Mouse (Mus musculus): ENCODE data around the gene Nrip2. TPM values are rescaled to one million over a fixed set of nuclear protein-coding genes. Genes with fewer than 3 reads are reported as not detected.

The Nrip2 gene
- total RNA-seq, 2 experiments from 2014 or later = 5.3 to 5.8 TPM

DNA sequence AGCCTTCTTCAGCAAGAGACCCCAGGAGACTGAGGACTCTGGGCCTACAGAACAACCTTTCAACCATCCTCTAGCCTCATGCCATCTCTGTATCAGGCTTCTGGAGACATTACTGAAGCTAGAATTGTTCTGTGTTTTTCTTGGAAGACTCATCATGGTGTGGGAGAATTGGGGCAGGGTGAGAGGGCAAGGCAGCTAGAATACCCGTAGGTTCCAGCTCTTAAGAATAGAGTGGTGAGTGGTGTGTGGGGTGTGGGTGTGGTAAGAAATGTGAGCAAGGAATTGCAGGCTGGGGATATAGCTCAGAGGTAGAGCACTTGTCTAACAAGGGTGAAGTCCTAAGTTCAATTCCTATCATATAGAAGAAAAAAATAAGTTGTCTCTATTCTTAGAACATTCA, 14.1 kb upstream of the Nrip2 start:
- intact Hi-C loops (cut with DNase I) = no loop called here

DNA sequence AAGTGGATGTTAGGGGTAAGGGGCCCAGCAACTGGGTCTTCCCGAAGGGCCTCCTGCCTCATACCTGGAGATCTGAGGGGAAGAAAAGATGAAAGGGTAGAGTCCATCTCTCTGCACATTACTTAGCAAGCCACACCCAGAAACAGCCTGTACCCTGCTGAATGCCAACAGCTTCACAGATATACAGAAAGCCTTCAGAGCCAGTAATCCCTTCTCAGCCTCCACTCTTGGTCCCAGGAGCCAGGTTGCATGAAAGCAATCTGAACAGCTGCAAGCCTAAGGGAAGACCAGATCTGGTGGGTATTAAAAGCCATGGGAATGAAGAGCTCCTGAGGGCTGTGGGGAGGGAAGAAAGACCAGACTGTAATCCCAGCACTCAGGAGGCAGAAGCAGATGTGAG, 9.9 kb upstream of the Nrip2 start:
- DNase-seq (ENCODE audit: extremely low spot score in 1 of 2, low spot score in 2 of 2) = no peak
- intact Hi-C loops (cut with DNase I) = no loop called here

More for the DNA sequence above, 14.1 kb upstream of the Nrip2 start:
- no peak for DNase-seq (ENCODE audit: extremely low spot score in 1 of 2, low spot score in 2 of 2)

DNA sequence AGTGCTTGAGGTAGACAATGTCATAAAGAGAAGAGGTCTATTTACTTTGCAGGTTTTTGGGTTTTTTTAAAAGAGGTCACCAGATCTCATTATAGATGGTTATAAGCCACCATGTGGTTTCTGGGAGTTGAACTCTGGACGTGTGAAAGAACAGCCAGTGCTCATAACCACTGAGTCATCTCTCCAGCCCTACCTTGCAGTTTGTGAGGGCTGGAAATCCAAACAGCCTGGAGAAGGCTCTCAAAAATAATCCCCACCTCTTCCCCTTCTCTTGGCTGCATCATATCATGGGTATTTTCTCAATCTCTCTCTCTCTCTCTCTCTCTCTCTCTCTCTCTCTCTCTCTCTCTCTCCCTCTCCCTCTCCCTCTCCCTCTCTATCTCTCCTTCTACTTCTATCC, 8.4 kb upstream of the Nrip2 start:
- intact Hi-C loops (cut with DNase I) = no loop called here

DNA sequence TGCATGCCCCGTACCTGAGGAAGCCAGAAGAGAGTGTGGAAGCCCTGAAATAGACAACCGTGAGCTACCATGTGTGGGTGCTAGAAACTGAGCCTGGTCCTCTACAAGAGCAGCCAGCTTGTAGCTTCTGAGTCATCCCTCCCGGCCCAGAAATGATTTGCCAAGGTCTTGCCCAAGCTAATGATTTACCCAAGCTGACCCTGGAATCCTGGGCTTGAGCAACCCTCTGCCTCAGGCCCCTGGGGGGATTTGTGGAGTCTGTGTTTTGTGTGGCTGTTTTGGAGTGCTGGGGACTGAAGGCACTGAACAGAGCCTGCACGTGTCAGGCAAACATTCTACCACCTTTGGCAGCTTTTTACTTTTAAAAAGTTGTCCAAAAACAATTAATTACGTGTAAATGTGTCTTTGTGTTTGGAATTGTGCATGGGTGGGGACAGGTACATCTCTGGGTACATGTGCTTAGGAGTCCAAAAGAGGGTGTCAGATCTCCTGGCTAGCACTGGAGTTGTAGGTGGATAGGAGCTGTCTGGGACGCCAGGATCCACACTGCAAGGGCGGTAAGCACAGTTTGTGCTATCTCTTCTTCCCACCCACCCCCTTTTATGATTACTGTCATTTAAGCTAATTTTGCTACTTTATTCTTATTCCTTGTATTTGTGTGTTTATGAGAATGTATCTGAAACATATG, 1.4 kb upstream of the Nrip2 start:
- intact Hi-C loops (cut with DNase I) = no loop called here
- DNase-seq (ENCODE audit: extremely low spot score in 1 of 2, low spot score in 2 of 2) = no peak

More for the DNA sequence above, 8.4 kb upstream of the Nrip2 start:
- DNase-seq (ENCODE audit: extremely low spot score in 1 of 2, low spot score in 2 of 2) = no peak

DNA sequence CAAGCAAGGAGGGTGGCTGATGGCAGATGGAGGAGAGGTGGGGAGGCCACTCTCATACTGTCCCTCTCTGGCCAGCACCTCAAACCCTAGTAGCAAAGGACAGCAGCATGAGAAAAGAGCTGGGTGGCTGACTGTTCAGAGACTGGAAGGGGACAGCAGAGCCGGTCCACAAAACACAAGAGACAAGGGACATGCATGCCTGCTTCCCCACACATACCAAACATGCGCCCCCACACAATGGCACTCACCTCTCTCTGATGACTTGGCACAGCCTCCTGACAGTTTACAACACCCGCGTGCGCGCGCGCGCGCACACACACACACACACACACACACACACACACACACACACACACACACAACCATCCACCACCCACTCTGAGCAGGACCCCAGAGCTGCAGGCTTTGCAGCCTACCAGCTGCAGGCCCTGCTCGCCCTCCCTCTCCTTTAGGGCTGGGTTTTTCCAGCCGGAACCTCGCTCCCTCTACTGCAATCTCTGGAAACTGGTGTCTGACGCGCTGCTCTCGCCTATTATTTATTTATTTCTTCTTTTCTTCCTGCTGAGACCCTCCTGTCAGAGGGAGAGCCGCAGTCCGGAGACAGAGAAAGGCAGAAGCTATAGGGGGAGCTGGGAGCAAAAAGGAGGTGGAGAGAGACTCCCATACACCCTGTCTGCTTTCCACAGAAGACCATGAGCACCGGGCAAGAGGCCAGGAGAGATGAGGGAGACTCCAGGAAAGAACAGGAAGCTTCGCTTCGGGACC, 507 bp downstream of the Nrip2 start:
- peak; percentile 35 to 65 for DNase-seq (ENCODE audit: extremely low spot score in 1 of 2, low spot score in 2 of 2)
- intact Hi-C loops (cut with DNase I) = no loop called here

DNA sequence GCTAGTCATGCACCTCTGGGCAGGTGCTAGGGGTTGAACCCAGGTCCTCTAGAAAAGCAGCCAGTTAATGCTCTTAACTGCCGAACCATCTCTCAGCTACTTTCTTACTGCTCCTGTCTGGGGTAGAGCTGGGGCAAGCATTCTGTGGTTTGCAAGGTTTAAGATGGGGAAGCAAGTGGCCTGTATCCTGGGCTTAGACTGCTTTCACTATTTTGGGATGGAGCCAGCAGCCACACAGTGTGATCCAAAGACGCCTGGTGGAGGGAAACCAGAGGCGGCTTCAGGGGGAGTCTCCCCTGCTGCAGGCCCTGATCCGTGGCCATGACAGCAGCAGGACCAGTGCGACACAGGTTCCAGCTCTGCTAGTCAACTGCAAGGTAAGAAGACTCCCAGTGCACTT, 5.6 kb downstream of the Nrip2 start:
- intact Hi-C loops (cut with DNase I) = no loop called here
- peak in 1 of 2 experiments; percentile 41 for DNase-seq (ENCODE audit: extremely low spot score in 1 of 2, low spot score in 2 of 2)

DNA sequence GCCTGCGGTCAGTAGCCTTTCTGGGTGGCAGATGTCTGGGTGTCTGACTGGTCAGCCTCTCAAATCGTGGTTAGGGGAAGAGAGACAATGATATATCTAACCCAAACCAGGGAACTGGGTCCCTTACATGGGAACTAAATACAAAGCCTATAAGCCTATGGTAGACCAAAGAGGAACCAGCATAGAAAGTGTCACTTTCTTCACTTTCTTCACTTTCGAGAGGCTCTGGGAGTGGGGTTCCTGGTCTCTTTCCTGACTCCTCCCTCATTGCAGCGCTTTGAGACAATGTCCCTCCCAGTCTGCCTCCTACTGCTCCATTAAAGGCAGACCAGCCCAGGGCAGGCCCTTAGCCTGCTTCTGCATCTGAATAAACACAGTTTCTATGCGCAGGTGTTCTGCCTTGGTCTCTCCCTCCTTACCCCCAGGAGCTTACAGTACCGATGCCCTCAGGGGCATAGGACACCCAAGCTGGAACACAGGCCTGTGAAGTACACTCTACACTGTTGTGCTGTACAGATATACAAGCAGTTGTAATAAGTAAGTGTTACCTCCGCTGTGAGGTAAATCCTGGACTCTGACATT, 9.5 kb downstream of the Nrip2 start:
- intact Hi-C loops (cut with DNase I) = no loop called here
- no peak for DNase-seq (ENCODE audit: extremely low spot score in 1 of 2, low spot score in 2 of 2)

DNA sequence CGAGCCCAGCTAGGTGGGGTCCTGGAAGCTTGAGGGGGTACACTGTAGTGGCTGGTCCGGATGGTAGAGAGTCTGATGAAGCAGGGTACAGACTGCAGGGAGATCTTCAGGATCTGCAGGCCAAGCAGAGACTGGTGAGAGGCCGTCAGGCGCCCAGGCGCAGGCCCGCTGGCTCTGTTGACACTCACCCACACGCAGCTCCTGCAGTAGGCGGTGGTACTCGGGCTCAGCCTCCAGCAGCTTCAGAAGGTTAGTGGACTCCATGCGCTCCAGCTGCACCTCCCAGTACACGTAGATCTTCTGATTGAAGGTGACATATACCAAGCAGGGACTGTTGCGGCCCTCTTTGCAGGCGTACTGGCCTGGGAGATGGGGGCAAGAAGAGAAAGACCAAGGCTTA, 11.2 kb downstream of the Nrip2 start:
- no peak for DNase-seq (ENCODE audit: extremely low spot score in 1 of 2, low spot score in 2 of 2)
- intact Hi-C loops (cut with DNase I) = loop anchor here (5.0 to 10.0 kb wide), 2 partner anchors 93 to 176 kb away; no protein-coding TSS in a partner anchor

DNA sequence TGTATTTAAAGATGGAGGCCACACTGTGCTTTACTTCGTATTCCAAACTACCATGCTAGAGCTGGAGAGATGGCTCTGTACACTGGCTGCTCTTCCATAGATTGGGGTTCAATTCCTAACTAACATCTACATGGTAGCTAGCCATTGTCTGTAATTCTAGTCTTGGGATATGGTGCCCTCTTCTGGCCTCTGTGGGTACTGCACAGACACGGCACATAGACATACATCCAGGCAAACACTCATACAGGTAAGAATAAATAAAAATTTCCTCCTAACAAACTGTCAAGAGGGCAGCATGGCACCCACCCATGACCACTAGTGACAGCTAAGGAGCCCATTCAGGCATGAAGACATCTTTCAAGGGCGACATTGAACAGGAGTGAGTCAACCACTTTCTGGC, 12.0 kb downstream of the Nrip2 start:
- peak; percentile 54 to 64 for DNase-seq (ENCODE audit: extremely low spot score in 1 of 2, low spot score in 2 of 2)
- intact Hi-C loops (cut with DNase I) = loop anchor here (5.0 to 10.0 kb wide), 2 partner anchors 94 to 176 kb away; no protein-coding TSS in a partner anchor

DNA sequence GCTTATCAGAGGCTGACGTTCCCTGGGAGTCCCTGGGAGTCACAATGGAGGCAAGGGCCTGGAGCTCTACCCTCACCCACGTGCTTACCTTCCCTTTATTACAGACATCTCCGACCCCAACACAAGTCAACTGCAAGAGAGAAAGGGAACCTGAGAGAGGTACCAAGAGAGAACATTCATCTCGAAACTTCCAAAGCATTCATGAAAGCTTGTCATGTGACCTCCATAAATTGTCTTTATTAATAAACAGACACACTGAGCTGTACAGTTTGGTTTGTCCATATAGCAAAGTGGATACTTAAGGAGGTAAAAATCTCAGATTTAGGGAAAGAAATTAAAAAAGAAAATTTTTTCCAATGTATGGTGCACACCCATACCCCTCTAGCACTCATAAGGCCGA, 17.1 kb downstream of the Nrip2 start:
- intact Hi-C loops (cut with DNase I) = loop anchor here (10.0 kb wide), 1 partner anchor 181 kb away; no protein-coding TSS in a partner anchor
- no peak for DNase-seq (ENCODE audit: extremely low spot score in 1 of 2, low spot score in 2 of 2)

DNA sequence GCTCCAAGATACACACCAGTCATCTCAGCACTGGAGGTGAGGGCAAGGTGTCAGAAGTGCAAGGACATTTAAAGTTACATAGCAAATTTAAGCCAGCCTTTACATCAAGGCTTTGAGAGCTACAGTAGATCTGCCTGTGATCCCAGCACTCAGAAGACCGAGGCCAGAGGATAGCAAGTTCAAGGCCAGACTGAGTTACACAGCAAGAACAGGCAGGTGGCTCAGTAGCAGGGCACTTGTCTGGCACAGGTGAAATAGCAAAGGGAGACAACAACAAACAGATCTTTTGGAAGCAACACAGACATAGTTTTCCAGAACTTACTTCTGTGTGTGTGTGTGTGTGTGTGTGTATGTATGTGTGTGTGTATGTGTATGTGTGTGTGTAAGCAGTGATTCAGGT, 19.0 kb downstream of the Nrip2 start:
- DNase-seq (ENCODE audit: extremely low spot score in 1 of 2, low spot score in 2 of 2) = no peak
- intact Hi-C loops (cut with DNase I) = loop anchor here (10.0 kb wide), 1 partner anchor 183 kb away; no protein-coding TSS in a partner anchor

DNA sequence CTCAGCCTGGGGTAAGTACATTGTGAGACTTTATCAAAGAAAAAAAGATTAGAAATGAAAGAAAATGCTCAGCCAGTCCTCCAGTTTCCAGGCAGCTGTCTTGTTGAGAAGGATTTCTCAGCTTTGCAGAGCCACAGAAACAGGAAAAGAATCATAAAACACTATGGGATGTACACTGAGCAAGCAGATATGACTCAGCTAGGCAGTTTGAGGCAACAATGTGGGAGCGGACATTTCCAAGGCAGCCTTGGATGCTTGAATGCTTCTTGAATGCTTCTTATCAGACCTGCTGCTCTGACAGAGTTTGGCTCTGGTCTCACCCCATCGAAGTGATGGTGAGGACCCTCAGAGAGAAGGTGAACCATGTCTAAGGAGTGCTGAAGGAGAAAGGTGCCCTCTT, 21.9 kb downstream of the Nrip2 start:
- DNase-seq (ENCODE audit: extremely low spot score in 1 of 2, low spot score in 2 of 2) = no peak
- intact Hi-C loops (cut with DNase I) = no loop called here

DNA sequence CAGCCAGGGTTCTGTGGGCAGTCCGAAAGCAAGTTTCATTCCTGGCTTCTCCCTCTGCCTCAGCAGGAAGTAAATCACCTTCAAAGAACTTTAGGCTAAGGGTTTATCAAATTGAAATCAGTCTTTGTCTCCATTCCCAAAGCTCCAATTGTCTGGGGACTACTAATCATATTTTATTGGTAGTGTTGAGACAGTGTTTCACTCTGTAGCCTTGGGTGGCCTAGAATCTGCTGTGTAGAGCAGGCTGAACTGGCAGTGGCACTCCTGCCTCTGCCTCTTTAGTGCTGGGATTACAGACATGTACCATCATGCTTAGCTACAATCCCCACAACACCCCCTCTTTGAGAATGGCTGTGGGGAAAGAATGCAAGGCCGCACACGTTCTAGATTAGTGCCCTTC, 22.4 kb downstream of the Nrip2 start:
- no peak for DNase-seq (ENCODE audit: extremely low spot score in 1 of 2, low spot score in 2 of 2)
- intact Hi-C loops (cut with DNase I) = no loop called here

DNA sequence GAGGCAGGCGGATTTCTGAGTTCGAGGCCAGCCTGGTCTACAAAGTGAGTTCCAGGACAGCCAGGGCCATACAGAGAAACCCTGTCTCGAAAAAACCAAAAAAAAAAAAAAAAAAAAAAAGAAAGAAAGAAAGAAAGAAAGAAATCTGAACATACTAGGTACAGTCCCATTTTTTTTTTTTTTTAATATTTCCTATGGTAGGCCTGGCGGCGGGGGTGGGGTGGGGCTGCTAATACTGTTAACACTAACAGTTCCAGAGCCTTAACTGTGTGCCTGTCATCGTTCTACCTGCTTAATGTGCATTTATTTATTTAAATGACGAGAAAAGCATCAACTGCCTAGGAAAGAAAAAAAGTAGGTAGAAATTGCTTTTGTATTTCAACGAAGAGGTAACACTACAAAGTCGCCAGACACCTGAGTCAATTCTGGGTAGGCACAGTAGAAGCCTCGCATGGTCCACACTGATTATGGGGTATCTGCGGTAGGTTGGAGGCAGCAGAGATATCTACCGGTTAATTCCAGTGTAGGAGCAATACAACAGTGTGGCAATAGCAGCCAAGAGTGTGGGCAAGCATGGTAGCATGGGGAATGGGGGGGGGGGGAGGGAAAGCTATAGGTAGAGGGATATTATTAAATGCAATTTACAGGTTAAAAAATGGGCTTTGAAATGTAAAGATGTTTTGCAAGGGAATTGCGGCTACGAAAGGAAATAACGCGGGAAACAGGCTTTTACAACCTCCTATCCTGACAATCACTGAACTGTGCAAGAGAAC, 24.6 kb downstream of the Nrip2 start:
- intact Hi-C loops (cut with DNase I) = no loop called here
- DNase-seq (ENCODE audit: extremely low spot score in 1 of 2, low spot score in 2 of 2) = no peak

DNA sequence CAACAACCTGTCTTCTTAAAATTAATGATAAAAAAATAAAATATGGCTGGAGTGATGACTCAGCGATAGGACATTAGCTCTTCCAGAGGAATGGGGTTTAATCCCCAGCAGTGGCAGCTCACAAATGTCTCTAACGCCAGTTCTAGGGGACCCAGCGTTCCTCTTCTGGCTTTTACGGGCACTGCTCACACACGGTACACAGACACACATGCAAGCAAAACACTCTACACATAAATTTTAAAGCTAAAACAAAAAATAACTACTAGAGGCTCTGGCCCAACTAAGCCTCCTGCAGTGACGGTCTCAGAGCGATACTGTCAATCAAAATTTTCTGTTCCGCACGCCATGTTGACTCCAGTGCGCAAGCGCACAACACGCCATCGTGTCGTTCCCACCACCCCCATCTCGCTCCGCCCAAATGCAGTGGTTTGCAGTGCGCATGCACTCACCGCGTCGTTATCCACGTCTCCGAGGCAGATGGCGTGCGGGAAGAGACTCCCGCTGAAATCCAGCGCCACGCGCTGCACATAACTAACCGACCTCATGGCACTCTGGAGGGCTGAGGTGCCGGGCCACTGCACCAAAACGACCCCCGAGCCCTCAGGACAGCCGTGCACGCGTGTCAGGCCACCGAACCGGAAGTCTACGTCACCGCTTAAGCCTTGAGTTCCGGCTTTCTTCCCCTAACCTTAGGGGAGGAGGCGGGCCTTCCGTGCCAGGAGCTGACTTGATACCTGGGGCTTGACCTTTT, 25.3 kb downstream of the Nrip2 start, which contains the start of gene Itfg2:
Gene Itfg2 (minus strand): TSS at position 663 of the 751 bp plus-strand sequence.
- intact Hi-C loops (cut with DNase I) = no loop called here
- peak; percentile 95 to 97 for DNase-seq (ENCODE audit: extremely low spot score in 1 of 2, low spot score in 2 of 2)

DNA sequence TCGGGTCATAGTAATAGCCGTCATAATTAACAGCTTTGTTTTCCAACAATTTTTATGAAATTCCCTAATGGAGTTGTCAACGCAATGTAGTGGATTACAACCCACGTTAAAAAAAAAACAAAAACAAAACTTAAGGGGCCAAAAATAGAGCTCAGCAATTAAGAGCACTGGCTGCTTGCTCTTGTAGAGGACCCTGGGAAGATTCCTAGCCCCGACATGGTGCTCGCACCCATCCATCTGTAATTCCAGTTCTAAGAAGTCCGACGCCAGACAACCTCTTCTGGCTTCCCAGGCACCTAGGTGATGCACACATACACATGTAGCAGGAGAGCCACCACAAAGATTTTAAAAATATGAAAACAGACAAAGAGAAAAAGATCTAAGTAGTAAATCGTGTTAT, 25.9 kb downstream of the Nrip2 start:
- intact Hi-C loops (cut with DNase I) = no loop called here
- DNase-seq (ENCODE audit: extremely low spot score in 1 of 2, low spot score in 2 of 2) = no peak

DNA sequence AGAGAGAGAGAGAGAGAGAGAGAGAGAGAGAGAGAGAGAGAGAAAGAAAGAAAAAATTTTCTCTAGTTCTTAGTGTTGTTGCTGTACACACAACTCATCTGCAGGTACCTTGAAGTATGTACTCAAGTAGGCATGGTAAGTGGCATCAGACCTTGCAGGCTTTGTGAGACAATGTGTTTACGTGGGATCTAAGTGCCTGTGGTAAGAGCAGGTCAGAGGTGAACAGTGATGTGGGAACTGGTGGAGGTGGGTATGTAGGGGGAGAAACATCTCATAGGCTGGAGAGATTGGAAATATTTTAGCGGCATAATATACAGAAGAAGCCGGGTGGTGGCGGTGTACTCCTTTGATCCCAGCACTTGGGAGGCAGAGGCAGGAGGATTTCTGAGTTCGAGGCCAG, 28.5 kb downstream of the Nrip2 start:
- DNase-seq (ENCODE audit: extremely low spot score in 1 of 2, low spot score in 2 of 2) = no peak
- intact Hi-C loops (cut with DNase I) = no loop called here

DNA sequence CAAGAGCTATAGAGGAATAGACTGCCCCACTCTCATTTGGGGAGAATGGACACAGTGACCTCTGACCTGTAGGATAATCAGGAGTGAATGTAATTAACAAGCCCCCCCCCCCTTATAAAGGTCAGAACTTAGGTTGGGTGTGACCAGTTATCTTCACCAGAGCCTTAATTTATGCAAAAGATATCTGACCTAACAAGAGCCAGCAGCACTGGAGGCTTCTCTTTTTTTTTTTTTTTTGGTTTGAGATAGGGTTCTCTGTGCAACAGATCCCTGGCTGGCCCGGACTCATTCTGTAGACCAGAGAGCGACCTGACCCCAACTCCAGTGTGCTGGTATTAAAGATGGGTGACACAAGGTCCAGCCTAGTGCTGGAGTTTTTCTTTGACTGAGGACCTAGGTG, 30.2 kb downstream of the Nrip2 start:
- no peak for DNase-seq (ENCODE audit: extremely low spot score in 1 of 2, low spot score in 2 of 2)

More for the DNA sequence above, 30.2 kb downstream of the Nrip2 start:
- intact Hi-C loops (cut with DNase I) = no loop called here
